Mouse (Mus musculus): ENCODE results near the gene Sdk1. TPM values are rescaled to one million over a fixed set of nuclear protein-coding genes. Genes with fewer than 3 reads are reported as not detected.

Sdk1 gene
- polyA plus RNA-seq, 1 experiment from 2014 or later = 1.9 TPM

- ATAC-seq (ENCODE audit: low FRiP score, low TSS enrichment) = no peak
- Histone ChIP-seq H3K4me2 (ENCODE audit: low read length) (no peak overlapping the region), H3K9me3 (ENCODE audit: control insufficient read depth, low read length) (0 out of 2 replicates have a peak, but pooled peaks cover 3% of the 10 kb centered on the region), H3K4me3 (replicated peaks; ENCODE audit: low read depth, low read length) (no peak overlapping the region), H3K4me1 (ENCODE audit: control insufficient read depth, insufficient read depth, low read length) (no peaks in the 10 kb centered on the region), H3K27me3 (ENCODE audit: control insufficient read depth, insufficient read depth, low read length) (no peaks in the 10 kb centered on the region), H3K9ac (replicated peaks; ENCODE audit: low read length) (no peak overlapping the region), H3K27ac (replicated peaks; ENCODE audit: low read depth, low read length) (no peak overlapping the region), H3K36me3 (ENCODE audit: control insufficient read depth, insufficient read depth, low read length) (no peaks in the 10 kb centered on the region)
- no peak for DNase-seq
- 84% methylated on average over 8 of the region's 8 CpGs for WGBS
Observed at GRCm38 (mm10) chr5:141940636-141941035, 699.3 kb downstream of the Sdk1 start.

- no peak overlapping the region for H3K9ac ChIP-seq (replicated peaks; ENCODE audit: low read length)
- DNase-seq = peak; percentile 26
- no peaks in the 10 kb centered on the region for H3K9me3 ChIP-seq (ENCODE audit: control insufficient read depth, low read length)
- no peaks in the 10 kb centered on the region for H3K27me3 ChIP-seq (ENCODE audit: control insufficient read depth, insufficient read depth, low read length)
- H3K4me2 ChIP-seq (ENCODE audit: low read length) = no peak overlapping the region
- no peak overlapping the region for H3K4me3 ChIP-seq (replicated peaks; ENCODE audit: low read depth, low read length)
- 0 out of 2 replicates have a peak, but pooled peaks cover 3% of the 10 kb centered on the region for H3K4me1 ChIP-seq (ENCODE audit: control insufficient read depth, insufficient read depth, low read length)
- WGBS = 56% methylated on average over 11 of the region's 11 CpGs
- H3K36me3 ChIP-seq (ENCODE audit: control insufficient read depth, insufficient read depth, low read length) = no peaks in the 10 kb centered on the region
- no peak for ATAC-seq (ENCODE audit: low FRiP score, low TSS enrichment)
- no peak overlapping the region for H3K27ac ChIP-seq (replicated peaks; ENCODE audit: low read depth, low read length)
Observed at GRCm38 (mm10) chr5:141950791-141951190, 709.5 kb downstream of the Sdk1 start.

GRCm38 (mm10) chr5:141952270-141952669 lies 711.0 kb downstream of the Sdk1 start:
- DNase-seq (no peak), ATAC-seq (ENCODE audit: low FRiP score, low TSS enrichment) (no peak)
- no peaks in the 10 kb centered on the region for H3K36me3 ChIP-seq (ENCODE audit: control insufficient read depth, insufficient read depth, low read length)
- 0 out of 2 replicates have a peak, but pooled peaks cover 3% of the 10 kb centered on the region for H3K4me1 ChIP-seq (ENCODE audit: control insufficient read depth, insufficient read depth, low read length)
- H3K27me3 ChIP-seq (ENCODE audit: control insufficient read depth, insufficient read depth, low read length) = no peaks in the 10 kb centered on the region
- no peak overlapping the region for H3K4me2 ChIP-seq (ENCODE audit: low read length)
- no peaks in the 10 kb centered on the region for H3K9me3 ChIP-seq (ENCODE audit: control insufficient read depth, low read length)
- H3K4me3 ChIP-seq (replicated peaks; ENCODE audit: low read depth, low read length) = no peak overlapping the region
- no peak overlapping the region for H3K27ac ChIP-seq (replicated peaks; ENCODE audit: low read depth, low read length)
- H3K9ac ChIP-seq (replicated peaks; ENCODE audit: low read length) = no peak overlapping the region
- WGBS = 92% methylated on average over 2 of the region's 2 CpGs

- Histone ChIP-seq H3K27ac (replicated peaks; ENCODE audit: low read depth, low read length) (no peak overlapping the region), H3K4me1 (ENCODE audit: control insufficient read depth, insufficient read depth, low read length) (0 out of 2 replicates have a peak, but pooled peaks cover 3% of the 10 kb centered on the region), H3K36me3 (ENCODE audit: control insufficient read depth, insufficient read depth, low read length) (no peaks in the 10 kb centered on the region), H3K27me3 (ENCODE audit: control insufficient read depth, insufficient read depth, low read length) (no peaks in the 10 kb centered on the region), H3K9me3 (ENCODE audit: control insufficient read depth, low read length) (no peaks in the 10 kb centered on the region), H3K4me2 (ENCODE audit: low read length) (no peak overlapping the region), H3K4me3 (replicated peaks; ENCODE audit: low read depth, low read length) (no peak overlapping the region), H3K9ac (replicated peaks; ENCODE audit: low read length) (no peak overlapping the region)
- ATAC-seq (ENCODE audit: low FRiP score, low TSS enrichment) (no peak), DNase-seq (no peak)
- 89% methylated on average over 7 of the region's 7 CpGs for WGBS
Observed at GRCm38 (mm10) chr5:141952708-141953490, 711.6 kb downstream of the Sdk1 start.

GRCm38 (mm10) chr5:141971071-141971470 lies 729.8 kb downstream of the Sdk1 start:
- ATAC-seq (ENCODE audit: low FRiP score, low TSS enrichment) (no peak), DNase-seq (no peak)
- H3K4me3 ChIP-seq (replicated peaks; ENCODE audit: low read depth, low read length) = no peak overlapping the region
- no peaks in the 10 kb centered on the region for H3K4me1 ChIP-seq (ENCODE audit: control insufficient read depth, insufficient read depth, low read length)
- H3K27me3 ChIP-seq (ENCODE audit: control insufficient read depth, insufficient read depth, low read length) = no peaks in the 10 kb centered on the region
- no peak overlapping the region for H3K4me2 ChIP-seq (ENCODE audit: low read length)
- H3K27ac ChIP-seq (replicated peaks; ENCODE audit: low read depth, low read length) = no peak overlapping the region
- no peak overlapping the region for H3K9ac ChIP-seq (replicated peaks; ENCODE audit: low read length)
- no peaks in the 10 kb centered on the region for H3K36me3 ChIP-seq (ENCODE audit: control insufficient read depth, insufficient read depth, low read length)
- H3K9me3 ChIP-seq (ENCODE audit: control insufficient read depth, low read length) = no peaks in the 10 kb centered on the region

GRCm38 (mm10) chr5:141979511-141979910 lies 738.2 kb downstream of the Sdk1 start:
- no peak for ATAC-seq (ENCODE audit: low FRiP score, low TSS enrichment)
- no peaks in the 10 kb centered on the region for H3K27me3 ChIP-seq (ENCODE audit: control insufficient read depth, insufficient read depth, low read length)
- H3K9me3 ChIP-seq (ENCODE audit: control insufficient read depth, low read length) = no peaks in the 10 kb centered on the region
- no peaks in the 10 kb centered on the region for H3K36me3 ChIP-seq (ENCODE audit: control insufficient read depth, insufficient read depth, low read length)
- H3K4me2 ChIP-seq (ENCODE audit: low read length) = no peak overlapping the region
- no peaks in the 10 kb centered on the region for H3K4me1 ChIP-seq (ENCODE audit: control insufficient read depth, insufficient read depth, low read length)
- H3K9ac ChIP-seq (replicated peaks; ENCODE audit: low read length) = no peak overlapping the region
- no peak for DNase-seq
- H3K27ac ChIP-seq (replicated peaks; ENCODE audit: low read depth, low read length) = no peak overlapping the region
- H3K4me3 ChIP-seq (replicated peaks; ENCODE audit: low read depth, low read length) = no peak overlapping the region

- WGBS = 85% methylated on average over 6 of the region's 6 CpGs
- no peak overlapping the region for H3K4me2 ChIP-seq (ENCODE audit: low read length)
- H3K27ac ChIP-seq (replicated peaks; ENCODE audit: low read depth, low read length) = no peak overlapping the region
- H3K4me3 ChIP-seq (replicated peaks; ENCODE audit: low read depth, low read length) = no peak overlapping the region
- H3K36me3 ChIP-seq (ENCODE audit: control insufficient read depth, insufficient read depth, low read length) = no peaks in the 10 kb centered on the region
- H3K4me1 ChIP-seq (ENCODE audit: control insufficient read depth, insufficient read depth, low read length) = no peaks in the 10 kb centered on the region
- no peak overlapping the region for H3K9ac ChIP-seq (replicated peaks; ENCODE audit: low read length)
- no peaks in the 10 kb centered on the region for H3K9me3 ChIP-seq (ENCODE audit: control insufficient read depth, low read length)
- ATAC-seq (ENCODE audit: low FRiP score, low TSS enrichment) = no peak
- H3K27me3 ChIP-seq (ENCODE audit: control insufficient read depth, insufficient read depth, low read length) = no peaks in the 10 kb centered on the region
- no peak for DNase-seq
Observed at GRCm38 (mm10) chr5:141980746-141981145, 739.5 kb downstream of the Sdk1 start.

GRCm38 (mm10) chr5:141984322-141984721 lies 743.0 kb downstream of the Sdk1 start:
- no peaks in the 10 kb centered on the region for H3K4me1 ChIP-seq (ENCODE audit: control insufficient read depth, insufficient read depth, low read length)
- H3K27me3 ChIP-seq (ENCODE audit: control insufficient read depth, insufficient read depth, low read length) = no peaks in the 10 kb centered on the region
- H3K36me3 ChIP-seq (ENCODE audit: control insufficient read depth, insufficient read depth, low read length) = no peaks in the 10 kb centered on the region
- DNase-seq = no peak
- H3K27ac ChIP-seq (replicated peaks; ENCODE audit: low read depth, low read length) = no peak overlapping the region
- H3K4me3 ChIP-seq (replicated peaks; ENCODE audit: low read depth, low read length) = no peak overlapping the region
- H3K9me3 ChIP-seq (ENCODE audit: control insufficient read depth, low read length) = no peaks in the 10 kb centered on the region
- no peak for ATAC-seq (ENCODE audit: low FRiP score, low TSS enrichment)
- H3K9ac ChIP-seq (replicated peaks; ENCODE audit: low read length) = no peak overlapping the region
- no peak overlapping the region for H3K4me2 ChIP-seq (ENCODE audit: low read length)
- 88% methylated on average over 4 of the region's 4 CpGs for WGBS

- Histone ChIP-seq H3K27ac (replicated peaks; ENCODE audit: low read depth, low read length) (no peak overlapping the region), H3K4me2 (ENCODE audit: low read length) (no peak overlapping the region), H3K9ac (replicated peaks; ENCODE audit: low read length) (no peak overlapping the region), H3K9me3 (ENCODE audit: control insufficient read depth, low read length) (no peaks in the 10 kb centered on the region), H3K4me3 (replicated peaks; ENCODE audit: low read depth, low read length) (no peak overlapping the region), H3K27me3 (ENCODE audit: control insufficient read depth, insufficient read depth, low read length) (no peaks in the 10 kb centered on the region), H3K36me3 (ENCODE audit: control insufficient read depth, insufficient read depth, low read length) (no peaks in the 10 kb centered on the region), H3K4me1 (ENCODE audit: control insufficient read depth, insufficient read depth, low read length) (no peaks in the 10 kb centered on the region)
- DNase-seq = peak; percentile 74
- no peak for ATAC-seq (ENCODE audit: low FRiP score, low TSS enrichment)
- WGBS = 14% methylated on average over 8 of the region's 8 CpGs
Observed at GRCm38 (mm10) chr5:141985003-141985402, 743.7 kb downstream of the Sdk1 start.
